Mouse (Mus musculus) neutrophil, adult 65 days (primary cell): ENCODE data around the gene Hkdc1. TPM values are rescaled to one million over a fixed set of nuclear protein-coding genes. Genes with fewer than 3 reads are reported as not detected.

ENCODE experiments used
- total RNA-seq: library from RNA; stranded (reverse); gene quantifications from 2 replicates; pipeline ENCODE4 v1.2.4, GENCODE M21; 2023

Gene Hkdc1
- 0.41 TPM in 1 of 2 replicates, not detected in the other for total RNA-seq

GRCm38 (mm10) chr10:62422255-62422654 lies at the start of gene Hkdc1:
TSS of gene Hkdc1 (minus strand) at chr10:62422491.

GRCm38 (mm10) chr10:62449364-62450279 lies 27.3 kb upstream of the Hkdc1 start, which contains the start of the genes 4930507D05Rik and Supv3l1:
TSS of gene 4930507D05Rik (plus strand) at chr10:62449489.
TSS of gene Supv3l1 (minus strand) at chr10:62449738.

GRCm38 (mm10) chr10:62379808-62380207 lies 42.5 kb downstream of the Hkdc1 start, which contains the start of gene Hk1:
TSS of gene Hk1 (minus strand) at chr10:62379908.

Other genes with a start within 250 kb of the Hkdc1 start
- gene Tspan15, start 191.2 kb downstream of the Hkdc1 start, total RNA-seq: 5.3 and 12.5 TPM in 2 replicates
- gene Tacr2, start 170.1 kb downstream of the Hkdc1 start, total RNA-seq: not detected in 2 replicates
- 78.7 and 97.1 TPM in 2 replicates for gene Hk1, start 42.6 kb downstream of the Hkdc1 start, total RNA-seq
- gene 4930507D05Rik, start 27.0 kb upstream of the Hkdc1 start, total RNA-seq: not detected in 2 replicates
- gene Supv3l1, start 27.2 kb upstream of the Hkdc1 start, total RNA-seq: 18.3 and 18.4 TPM in 2 replicates
- 47.0 and 53.3 TPM in 2 replicates for gene Vps26a, start 64.3 kb upstream of the Hkdc1 start, total RNA-seq
- 1,408 and 1,585 TPM in 2 replicates for gene Srgn, start 105.0 kb upstream of the Hkdc1 start, total RNA-seq
- gene Kif1bp, start 156.0 kb upstream of the Hkdc1 start, total RNA-seq: 17.7 and 17.8 TPM in 2 replicates
- gene Ddx21, start 179.8 kb upstream of the Hkdc1 start, total RNA-seq: 33.0 and 33.6 TPM in 2 replicates
- 47.8 and 78.2 TPM in 2 replicates for gene Ddx50, start 228.7 kb upstream of the Hkdc1 start, total RNA-seq